Mouse (Mus musculus) lung, adult 10 weeks (tissue): Measurements from ENCODE around the gene Olfr214. TPM values are rescaled to one million over a fixed set of nuclear protein-coding genes. Genes with fewer than 3 reads are reported as not detected.

Experiments
- polyA plus RNA-seq: library from polyadenylated mRNA; stranded (reverse); fragments of 350-450 nt; fragmentation: Illumina TruSeq; extraction: RNeasy Lipid Tissue Mini Kit (QIAGEN cat#74804); gene quantifications from one replicate; pipeline ENCODE4 v1.2.3, GENCODE M21; 2014; ENCODE audit warnings: low read depth, low replicate concordance; ENCODE audit not compliant: insufficient read depth

The Olfr214 gene
- not detected for polyA plus RNA-seq

DNA sequence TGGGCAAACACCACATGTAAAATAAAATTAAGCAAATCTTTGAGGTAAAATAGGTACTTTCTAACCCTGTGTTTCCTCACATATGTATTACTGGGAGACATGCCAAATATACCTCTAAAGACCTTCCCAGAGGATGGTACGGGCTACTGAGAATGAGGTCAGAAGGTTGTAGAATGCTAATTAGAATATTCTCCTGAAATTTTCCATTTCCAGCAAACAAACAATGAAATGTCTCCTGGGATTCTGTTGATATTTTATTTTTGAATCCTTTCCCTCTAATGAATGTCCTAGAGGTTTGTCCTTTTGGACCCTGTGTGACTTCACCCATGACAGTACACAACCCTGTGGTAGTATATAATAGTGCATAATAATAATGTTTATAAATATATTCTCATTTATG is at the start of gene Olfr214:
Gene Olfr214, plus strand, starts transcription at position 301 of the 400 bp plus-strand sequence.

DNA sequence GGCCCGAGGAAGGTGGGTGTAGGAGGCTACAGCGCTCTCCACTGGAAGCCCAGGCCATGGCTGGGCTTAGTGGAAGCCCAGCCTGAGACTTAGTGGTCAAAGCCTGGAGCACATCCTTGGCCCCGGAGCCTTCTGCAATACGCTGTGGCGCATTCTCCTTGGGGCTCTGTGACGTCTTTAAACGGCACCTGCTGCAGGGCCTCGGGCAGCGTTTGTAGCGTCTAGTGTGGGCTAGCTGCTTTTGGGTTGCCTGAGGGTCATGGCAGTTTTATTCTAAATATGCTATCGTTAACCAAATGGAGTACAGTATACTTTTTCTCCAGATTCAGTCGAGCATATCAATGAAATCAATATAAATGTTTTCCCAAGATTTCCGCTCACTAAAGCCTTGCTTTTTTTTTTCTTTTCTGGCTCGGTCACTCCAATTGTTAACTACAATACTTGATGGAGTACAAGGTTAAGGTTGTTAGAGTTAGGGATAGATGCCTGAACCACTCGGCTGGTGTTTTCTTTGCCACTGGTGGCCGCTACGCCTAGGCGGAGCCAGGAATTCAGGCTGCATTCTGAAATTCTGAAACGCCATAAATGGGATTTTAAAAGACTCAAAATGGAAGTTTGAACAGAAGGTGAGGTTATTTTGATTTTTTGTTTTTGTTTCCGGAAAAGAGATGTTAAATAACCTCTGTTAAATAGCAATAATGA is 47.6 kb upstream of the Olfr214 start, which contains the start of gene Olfr212:
Gene Olfr212, plus strand, starts transcription at position 215 of the 702 bp plus-strand sequence.

DNA sequence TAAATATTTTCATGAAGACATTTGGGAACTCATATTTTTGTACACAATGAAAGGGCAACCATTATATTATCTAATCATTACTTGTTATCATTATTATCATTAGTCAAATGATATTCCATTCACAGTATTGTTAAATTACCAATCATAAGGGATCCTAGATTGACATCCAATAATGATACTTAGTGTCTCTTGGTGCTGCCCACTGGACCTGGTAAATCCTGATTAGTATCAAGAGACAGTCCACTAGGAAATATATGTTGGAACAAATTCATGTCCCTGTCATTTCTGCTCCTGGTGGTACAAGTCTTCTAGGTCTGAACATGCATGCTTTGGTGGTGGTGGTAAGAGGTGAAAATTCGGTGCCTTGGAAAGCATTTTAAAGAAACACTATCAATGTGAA is 15.9 kb upstream of the Olfr214 start, which contains the start of gene Olfr213:
Gene Olfr213, plus strand, starts transcription at position 301 of the 400 bp plus-strand sequence.

DNA sequence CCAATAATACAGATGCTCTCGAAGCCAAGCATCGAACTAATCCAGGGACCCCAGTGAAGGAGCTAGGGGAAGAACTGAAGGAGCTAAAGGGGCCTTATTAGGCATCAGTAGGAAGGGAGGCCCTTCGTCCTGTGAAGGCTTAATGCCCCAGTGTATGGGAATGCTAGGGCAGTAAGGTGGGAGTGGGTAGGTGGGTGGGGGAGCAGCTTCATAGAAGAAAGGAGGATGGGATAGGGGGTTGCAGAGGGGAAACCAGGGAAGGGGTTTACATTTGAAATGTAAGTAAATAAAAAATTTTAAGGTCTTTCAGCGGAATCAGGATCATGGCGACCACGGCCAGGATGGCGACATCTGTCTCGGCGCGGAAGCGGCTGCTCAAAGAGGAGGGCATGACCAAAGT is 3.2 kb upstream of the Olfr214 start, which contains the start of gene Gm5580:
Gene Gm5580, plus strand, starts transcription at position 301 of the 400 bp plus-strand sequence.

GRCm38 (mm10) chr6:116584095-116584494 is 30.1 kb downstream of the Olfr214 start, which contains the start of gene Olfr215:
TSS of gene Olfr215 (minus strand) at chr6:116584195.

Other genes starting within 250 kb of the Olfr214 start
- 27.2 TPM for gene March8, start 216.2 kb upstream of the Olfr214 start, polyA plus RNA-seq
- gene Alox5, start 93.1 kb upstream of the Olfr214 start, polyA plus RNA-seq: 9.8 TPM
- not detected for gene Olfr211, start 65.1 kb upstream of the Olfr214 start, polyA plus RNA-seq
- not detected for gene Olfr212, start 47.7 kb upstream of the Olfr214 start, polyA plus RNA-seq
- gene Olfr213, start 15.8 kb upstream of the Olfr214 start, polyA plus RNA-seq: not detected
- gene Gm5580, start 3.1 kb upstream of the Olfr214 start, polyA plus RNA-seq: 0.23 TPM
- not detected for gene Olfr215, start 30.0 kb downstream of the Olfr214 start, polyA plus RNA-seq
- gene Zfp422, start 74.8 kb downstream of the Olfr214 start, polyA plus RNA-seq: 20.6 TPM
- 51.7 TPM for gene Depp1, start 96.4 kb downstream of the Olfr214 start, polyA plus RNA-seq
- 7.7 TPM for gene Rassf4, start 119.7 kb downstream of the Olfr214 start, polyA plus RNA-seq
- not detected for gene Tmem72, start 162.7 kb downstream of the Olfr214 start, polyA plus RNA-seq